Mouse (Mus musculus): ENCODE measurements at regions not wholly inside any gene's neighbourhood (a gene's known extent, or its start where the extent isn't known, plus 50 kb on each side); places are given as distances from the start of the nearest gene placed in this dataset.

- no peak for DNase-seq (ENCODE audit: low read depth)
Observed at GRCm38 (mm10) chrX:99548284-99549019, 77.4 kb upstream of the Pja1 start.

GRCm38 (mm10) chrX:99544410-99544809, 73.3 kb upstream of the Pja1 start:
- DNase-seq (ENCODE audit: low read depth): no peak

- no peak for DNase-seq (ENCODE audit: low read depth)
Observed at GRCm38 (mm10) chrX:99541916-99542315, 70.8 kb upstream of the Pja1 start.

- DNase-seq (ENCODE audit: low read depth): no peak
Observed at GRCm38 (mm10) chrX:99540087-99540576, 69.1 kb upstream of the Pja1 start.

GRCm38 (mm10) chrX:99539684-99540083, 68.6 kb upstream of the Pja1 start:
- no peak for DNase-seq (ENCODE audit: low read depth)

GRCm38 (mm10) chrX:99537814-99538213, 66.7 kb upstream of the Pja1 start:
- DNase-seq (ENCODE audit: low read depth): no peak

GRCm38 (mm10) chrX:99534922-99535321, 63.8 kb upstream of the Pja1 start:
- DNase-seq (ENCODE audit: low read depth): no peak

- no peak for DNase-seq (ENCODE audit: low read depth)
Observed at GRCm38 (mm10) chrX:99531154-99531553, 60.1 kb upstream of the Pja1 start.

- no peak for DNase-seq (ENCODE audit: low read depth)
Observed at GRCm38 (mm10) chrX:99530511-99530910, 59.4 kb upstream of the Pja1 start.

GRCm38 (mm10) chrX:99523306-99523705, 52.2 kb upstream of the Pja1 start:
- no peak for DNase-seq (ENCODE audit: low read depth)

GRCm38 (mm10) chrX:99522830-99523229, 51.8 kb upstream of the Pja1 start:
- peak; percentile 68 for DNase-seq (ENCODE audit: low read depth)

- no peak for DNase-seq (ENCODE audit: low read depth)
Observed at GRCm38 (mm10) chrX:99522289-99522688, 51.2 kb upstream of the Pja1 start.

GRCm38 (mm10) chrX:99521866-99522265, 50.8 kb upstream of the Pja1 start:
- DNase-seq (ENCODE audit: low read depth): no peak
